Mouse (Mus musculus) testis, adult 2 months (tissue): Measurements from ENCODE around the gene Ctsz. TPM values are rescaled to one million over a fixed set of nuclear protein-coding genes. Genes with fewer than 3 reads are reported as not detected.

Source experiments
- H3K27ac ChIP-seq: fragments of 200-500 bp; 2 replicates; pipeline ENCODE4 v1.5.1; 2012; ENCODE audit warnings: low read depth, low read length; ENCODE audit not compliant: control insufficient read depth, insufficient read depth
- H3K27me3 ChIP-seq: fragments of 200-500 bp; 2 replicates; pipeline ENCODE4 v1.6.1; 2012; ENCODE audit warnings: mild to moderate bottlenecking, low read length, moderate library complexity; ENCODE audit not compliant: control insufficient read depth, insufficient read depth
- H3K36me3 ChIP-seq: fragments of 200-500 bp; 2 replicates; pipeline ENCODE4 v1.6.1; 2012; ENCODE audit warnings: mild to moderate bottlenecking, low read length; ENCODE audit not compliant: control insufficient read depth, insufficient read depth
- H3K4me1 ChIP-seq: fragments of 200-500 bp; 2 replicates; pipeline ENCODE4 v1.6.1; 2012; ENCODE audit warnings: low read length; ENCODE audit not compliant: control insufficient read depth, insufficient read depth
- H3K4me3 ChIP-seq: fragments of 200-500 bp; 2 replicates; pipeline ENCODE4 v1.5.1; 2012; ENCODE audit warnings: low read depth, mild to moderate bottlenecking, low read length, moderate library complexity, mixed read lengths; ENCODE audit not compliant: control insufficient read depth
- CTCF ChIP-seq: fragments of 200-500 bp; IDR thresholded peaks from 2 replicates; pipeline ENCODE4 v1.5.1; 2012; ENCODE audit warnings: low read depth, mild to moderate bottlenecking, inconsistent platforms, low read length, moderate library complexity; ENCODE audit not compliant: control insufficient read depth, insufficient read depth, insufficient replicate concordance
- POLR2A ChIP-seq: fragments of 200-500 bp; IDR thresholded peaks from 2 replicates; pipeline ENCODE4 v1.6.1; 2012; ENCODE audit warnings: low read depth, mild to moderate bottlenecking, inconsistent platforms, low read length, moderate library complexity; ENCODE audit not compliant: control insufficient read depth
- polyA plus RNA-seq: library from polyadenylated mRNA; depleted of rRNA; stranded (reverse); fragments of >200 nt; gene quantifications from 2 replicates; pipeline ENCODE4 v1.2.3, GENCODE M21; 2012

The Ctsz gene
- polyA plus RNA-seq, 1 experiment, result 9.3 TPM

- H3K4me1 ChIP-seq, result peaks cover 13% of the 10 kb centered on the region
- TF ChIP-seq CTCF, result no peak
- TF ChIP-seq POLR2A, result no peak
- no peak overlapping the region for H3K4me3 ChIP-seq
- H3K27ac ChIP-seq, result no peak overlapping the region
- no peaks in the 10 kb centered on the region for H3K27me3 ChIP-seq
- H3K36me3 ChIP-seq, result peaks cover 2% of the 10 kb centered on the region
These were observed 32.1 kb upstream of the Ctsz start for GRCm38 (mm10) chr2:174470786-174471405.

- H3K4me3 ChIP-seq, result no peak overlapping the region
- no peak overlapping the region for H3K27ac ChIP-seq
- H3K4me1 ChIP-seq, result peaks cover 13% of the 10 kb centered on the region
- TF ChIP-seq CTCF, result no peak
- no peak for TF ChIP-seq POLR2A
- peaks cover 2% of the 10 kb centered on the region for H3K36me3 ChIP-seq
- no peaks in the 10 kb centered on the region for H3K27me3 ChIP-seq
These were observed 31.5 kb upstream of the Ctsz start for GRCm38 (mm10) chr2:174470333-174470732.

- 0 out of 2 replicates have a peak, but pooled peaks have one; percentile 6 for TF ChIP-seq CTCF
- peak; percentile 68 for TF ChIP-seq POLR2A
- peaks cover 4% of the 10 kb centered on the region for H3K36me3 ChIP-seq
- H3K27ac ChIP-seq, result peak within 1 kb of the TSS; percentile 90
- peaks cover 3% of the 10 kb centered on the region; the same call in 1 of the 2 replicates for H3K4me1 ChIP-seq
- H3K27me3 ChIP-seq, result no peaks in the 10 kb centered on the region
- peak within 1 kb of the TSS; percentile 97 for H3K4me3 ChIP-seq
These were observed 25.1 kb upstream of the Ctsz start, which contains the start of gene Atp5e for GRCm38 (mm10) chr2:174463789-174464523. Gene Atp5e (minus strand): TSS chr2:174464105.

GRCm38 (mm10) chr2:174463370-174463769, 24.5 kb upstream of the Ctsz start:
- H3K4me3 ChIP-seq, result peak overlapping the region; percentile 97
- H3K27ac ChIP-seq, result peak overlapping the region; percentile 90
- H3K4me1 ChIP-seq, result peaks cover 3% of the 10 kb centered on the region; the same call in 1 of the 2 replicates
- TF ChIP-seq CTCF, result no peak
- TF ChIP-seq POLR2A, result no peak
- peaks cover 4% of the 10 kb centered on the region for H3K36me3 ChIP-seq
- no peaks in the 10 kb centered on the region for H3K27me3 ChIP-seq

- H3K27me3 ChIP-seq, result no peaks in the 10 kb centered on the region
- H3K36me3 ChIP-seq, result peaks cover 1% of the 10 kb centered on the region; the same call in 1 of the 2 replicates
- H3K27ac ChIP-seq, result no peak overlapping the region
- H3K4me3 ChIP-seq, result no peak overlapping the region
- peaks cover 3% of the 10 kb centered on the region; the same call in 1 of the 2 replicates for H3K4me1 ChIP-seq
- TF ChIP-seq POLR2A (no peak), CTCF (no peak)
These were observed 20.5 kb upstream of the Ctsz start for GRCm38 (mm10) chr2:174459365-174459764.

DNA sequence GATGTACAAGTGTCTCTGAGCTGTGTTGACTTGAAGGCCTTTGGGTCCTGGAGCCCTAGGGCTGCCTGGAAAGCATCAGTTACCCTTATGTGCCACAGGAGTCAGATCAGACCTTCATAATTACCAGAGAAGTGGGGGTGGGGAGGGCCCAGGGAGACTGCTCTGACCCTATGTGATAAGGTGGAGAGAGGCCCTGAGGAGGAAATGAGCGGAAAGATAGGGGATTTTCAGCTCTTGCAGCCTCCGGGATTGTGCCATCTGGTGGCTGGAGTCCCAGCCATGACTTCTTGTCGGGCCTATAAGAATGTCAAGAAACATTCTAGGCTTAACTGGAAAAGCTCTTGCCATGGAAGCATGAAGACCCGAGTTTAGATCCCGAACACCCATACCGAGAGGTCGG, 14.8 kb upstream of the Ctsz start:
- H3K27me3 ChIP-seq, result no peaks in the 10 kb centered on the region
- no peak overlapping the region for H3K4me3 ChIP-seq
- no peaks in the 10 kb centered on the region; the same call in 1 of the 2 replicates for H3K4me1 ChIP-seq
- H3K27ac ChIP-seq, result no peak overlapping the region
- H3K36me3 ChIP-seq, result no peaks in the 10 kb centered on the region
- TF ChIP-seq CTCF, result no peak
- no peak for TF ChIP-seq POLR2A

- Histone ChIP-seq H3K27me3 (no peaks in the 10 kb centered on the region), H3K4me1 (no peaks in the 10 kb centered on the region), H3K36me3 (no peaks in the 10 kb centered on the region), H3K27ac (no peak within 1 kb of the TSS), H3K4me3 (no peak within 1 kb of the TSS)
- no peak for TF ChIP-seq CTCF
- no peak for TF ChIP-seq POLR2A
These were observed 11.5 kb upstream of the Ctsz start, which contains the start of gene Tubb1 for GRCm38 (mm10) chr2:174450353-174450752. Gene Tubb1 (plus strand): TSS chr2:174450695.
